Mouse (Mus musculus): ENCODE results near the gene Mindy3. TPM values are rescaled to one million over a fixed set of nuclear protein-coding genes. Genes with fewer than 3 reads are reported as not detected.
A peak's percentile ranks its signal among the peaks of the same experiment; 100 is the strongest.

Gene Mindy3
- polyA plus RNA-seq, 1 experiment from 2014 or later: 52.9 TPM

DNA sequence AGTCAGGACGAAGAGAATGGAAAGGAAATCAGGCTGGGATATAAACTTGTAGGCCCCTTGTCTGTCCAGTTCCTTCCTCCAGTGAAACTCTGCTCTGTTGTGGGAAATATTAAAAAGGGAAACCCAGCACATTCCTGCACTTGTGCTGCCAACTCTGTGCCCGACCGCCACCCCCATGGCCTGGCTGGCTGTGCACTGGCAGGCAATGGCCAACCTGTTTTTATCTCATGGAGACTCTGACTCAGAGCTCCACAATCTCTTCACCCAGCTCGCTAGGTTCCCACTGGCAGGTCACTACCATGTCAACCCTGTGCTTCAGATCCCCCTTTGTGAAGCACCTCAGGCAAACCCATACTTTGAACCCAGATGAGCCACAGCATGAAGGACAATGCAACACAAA lies 98.4 kb downstream of the Mindy3 start:
- 89% methylated on average over 4 of the region's 4 CpGs for WGBS
- H3K4me3 ChIP-seq: no peak overlapping the region
- no peak overlapping the region for H3K9ac ChIP-seq
- ATAC-seq (ENCODE audit: low FRiP score, low read depth): no peak
- H3K4me2 ChIP-seq (replicated peaks): no peak overlapping the region
- H3K4me1 ChIP-seq: peaks cover 4% of the 10 kb centered on the region; the same call in 1 of the 2 replicates
- H3K9me3 ChIP-seq: no peaks in the 10 kb centered on the region
- no peaks in the 10 kb centered on the region for H3K36me3 ChIP-seq
- H3K27me3 ChIP-seq (replicated peaks): no peaks in the 10 kb centered on the region
- no peak overlapping the region for H3K27ac ChIP-seq

GRCm38 (mm10) chr2:12318715-12319114 lies 100.6 kb downstream of the Mindy3 start:
- H3K27me3 ChIP-seq (replicated peaks): no peaks in the 10 kb centered on the region
- H3K27ac ChIP-seq: no peak overlapping the region
- H3K4me1 ChIP-seq: peaks cover 4% of the 10 kb centered on the region; the same call in 1 of the 2 replicates
- H3K4me2 ChIP-seq (replicated peaks): no peak overlapping the region
- WGBS: 93% methylated on average over 3 of the region's 3 CpGs
- no peak overlapping the region for H3K4me3 ChIP-seq
- ATAC-seq (ENCODE audit: low FRiP score, low read depth): no peak
- no peak overlapping the region for H3K9ac ChIP-seq
- no peaks in the 10 kb centered on the region for H3K9me3 ChIP-seq
- no peaks in the 10 kb centered on the region for H3K36me3 ChIP-seq

DNA sequence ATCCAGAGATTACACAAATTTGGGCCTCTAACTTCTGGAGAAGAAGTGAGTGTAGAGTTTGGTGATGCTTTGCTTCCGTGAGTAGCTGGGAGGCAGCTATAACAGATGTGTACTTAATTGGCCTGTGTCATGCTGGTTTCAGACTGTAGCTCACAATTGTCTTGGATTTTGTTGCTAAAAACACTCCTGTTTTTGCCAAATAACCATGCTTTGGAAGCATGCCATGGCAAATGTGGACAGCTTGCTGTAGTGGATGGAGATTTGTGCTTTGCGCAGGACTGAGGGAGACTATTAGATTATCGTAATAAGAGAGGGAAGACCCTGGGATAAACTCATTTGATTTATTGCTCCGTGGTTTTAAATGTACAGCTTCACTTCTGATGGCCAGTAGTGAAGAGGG lies 101.2 kb downstream of the Mindy3 start:
- Histone ChIP-seq H3K9ac (no peak overlapping the region), H3K4me3 (no peak overlapping the region), H3K4me2 (replicated peaks) (no peak overlapping the region), H3K27me3 (replicated peaks) (no peaks in the 10 kb centered on the region), H3K36me3 (no peaks in the 10 kb centered on the region), H3K4me1 (peaks cover 4% of the 10 kb centered on the region; the same call in 1 of the 2 replicates), H3K9me3 (no peaks in the 10 kb centered on the region), H3K27ac (no peak overlapping the region)
- WGBS: 85% methylated on average over 4 of the region's 4 CpGs
- ATAC-seq (ENCODE audit: low FRiP score, low read depth): no peak

GRCm38 (mm10) chr2:12317343-12317742 lies 101.9 kb downstream of the Mindy3 start:
- Histone ChIP-seq H3K9ac (no peak overlapping the region), H3K27ac (no peak overlapping the region), H3K9me3 (no peaks in the 10 kb centered on the region), H3K27me3 (replicated peaks) (no peaks in the 10 kb centered on the region), H3K4me2 (replicated peaks) (no peak overlapping the region), H3K4me3 (no peak overlapping the region), H3K4me1 (peaks cover 4% of the 10 kb centered on the region; the same call in 1 of the 2 replicates), H3K36me3 (no peaks in the 10 kb centered on the region)
- ATAC-seq (ENCODE audit: low FRiP score, low read depth): no peak
- WGBS: 83% methylated on average over 5 of the region's 5 CpGs

DNA sequence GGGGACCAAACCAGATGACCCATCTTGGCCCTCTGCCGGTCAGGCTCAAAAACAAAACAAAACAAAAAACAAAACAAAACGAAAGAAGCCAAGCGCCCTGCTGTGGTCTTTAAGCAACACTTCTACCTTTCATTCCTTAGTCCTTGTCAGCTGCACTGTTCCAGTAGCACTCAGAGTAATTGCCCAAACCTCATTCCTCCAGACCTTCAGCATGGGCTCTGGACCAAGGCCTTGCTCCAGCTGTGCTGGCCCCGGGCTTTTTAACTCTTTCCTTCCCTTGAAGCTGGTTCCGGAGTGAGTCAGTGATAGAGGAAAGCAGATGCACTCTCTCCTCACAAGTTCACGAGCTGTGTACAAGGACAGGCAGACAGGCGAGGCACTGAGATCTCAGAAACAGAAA lies 102.9 kb downstream of the Mindy3 start:
- H3K4me2 ChIP-seq (replicated peaks): no peak overlapping the region
- 43% methylated on average over 7 of the region's 7 CpGs for WGBS
- ATAC-seq (ENCODE audit: low FRiP score, low read depth): no peak
- H3K36me3 ChIP-seq: no peaks in the 10 kb centered on the region
- H3K4me3 ChIP-seq: no peak overlapping the region
- H3K27me3 ChIP-seq (replicated peaks): no peaks in the 10 kb centered on the region
- no peak overlapping the region for H3K9ac ChIP-seq
- H3K27ac ChIP-seq: no peak overlapping the region
- peaks cover 4% of the 10 kb centered on the region; the same call in 1 of the 2 replicates for H3K4me1 ChIP-seq
- no peaks in the 10 kb centered on the region for H3K9me3 ChIP-seq

DNA sequence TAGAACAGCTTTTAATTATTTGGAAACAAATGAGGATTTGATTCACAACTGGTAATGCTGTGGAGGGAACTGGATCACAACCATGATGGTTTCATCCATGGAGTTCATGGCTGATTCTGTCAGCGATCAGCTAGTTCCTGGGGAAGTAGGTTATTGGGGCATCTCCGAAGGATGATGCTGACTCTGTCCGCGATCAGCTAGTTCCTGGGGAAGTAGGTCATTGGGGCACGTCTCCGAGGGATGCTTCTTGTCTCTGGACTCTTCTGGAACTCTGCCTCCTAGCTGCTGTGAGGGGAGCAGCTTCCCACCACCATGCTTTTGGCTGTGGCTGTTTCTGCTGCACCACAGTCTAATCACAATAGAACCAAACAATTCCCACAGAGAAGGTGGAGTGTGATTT lies 105.2 kb downstream of the Mindy3 start:
- WGBS: 80% methylated on average over 6 of the region's 6 CpGs
- ATAC-seq (ENCODE audit: low FRiP score, low read depth): no peak

GRCm38 (mm10) chr2:12308466-12308865 lies 110.8 kb downstream of the Mindy3 start:
- Histone ChIP-seq H3K4me2 (replicated peaks) (no peak overlapping the region), H3K27me3 (replicated peaks) (no peaks in the 10 kb centered on the region), H3K9ac (no peak overlapping the region), H3K4me3 (no peak overlapping the region), H3K9me3 (no peaks in the 10 kb centered on the region), H3K27ac (no peak overlapping the region), H3K4me1 (no peaks in the 10 kb centered on the region), H3K36me3 (no peaks in the 10 kb centered on the region)
- no peak for ATAC-seq (ENCODE audit: low FRiP score, low read depth)

More for the DNA sequence above, 105.2 kb downstream of the Mindy3 start:
- no peak overlapping the region for H3K27ac ChIP-seq
- no peak overlapping the region for H3K4me2 ChIP-seq (replicated peaks)
- no peak overlapping the region for H3K4me3 ChIP-seq
- no peaks in the 10 kb centered on the region for H3K27me3 ChIP-seq (replicated peaks)
- H3K9ac ChIP-seq: no peak overlapping the region
- no peaks in the 10 kb centered on the region for H3K9me3 ChIP-seq
- H3K4me1 ChIP-seq: peaks cover 4% of the 10 kb centered on the region; the same call in 1 of the 2 replicates
- no peaks in the 10 kb centered on the region for H3K36me3 ChIP-seq

DNA sequence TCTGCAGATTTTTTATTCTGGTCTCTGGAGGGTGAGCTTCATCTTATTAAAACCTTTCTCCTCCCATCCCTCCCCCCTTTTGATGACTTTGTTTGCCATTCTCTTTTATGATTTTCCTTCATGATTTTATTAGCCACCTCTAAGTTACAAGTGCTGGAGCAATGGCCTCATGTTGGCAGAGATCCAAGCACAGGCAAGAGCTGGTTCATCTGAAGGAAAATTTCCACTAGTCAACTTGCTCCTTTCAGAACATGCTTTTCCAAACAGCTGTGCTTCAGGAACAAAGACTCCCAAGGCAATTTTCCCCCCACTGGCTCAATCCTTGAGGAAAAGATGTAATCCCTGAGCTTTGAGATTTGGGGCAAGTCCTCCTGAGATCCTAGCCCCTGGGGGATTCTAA lies 112.0 kb downstream of the Mindy3 start:
- no peak overlapping the region for H3K27ac ChIP-seq
- no peak overlapping the region for H3K4me3 ChIP-seq
- no peaks in the 10 kb centered on the region for H3K4me1 ChIP-seq

GRCm38 (mm10) chr2:12305064-12305650 lies 114.1 kb downstream of the Mindy3 start:
- peaks cover 7% of the 10 kb centered on the region; the same call in 1 of the 2 replicates for H3K27me3 ChIP-seq (replicated peaks)
- no peak overlapping the region for H3K4me2 ChIP-seq (replicated peaks)
- no peaks in the 10 kb centered on the region for H3K36me3 ChIP-seq
- WGBS: 89% methylated on average over 9 of the region's 9 CpGs
- no peak overlapping the region for H3K9ac ChIP-seq
- no peak for ATAC-seq (ENCODE audit: low FRiP score, low read depth)
- H3K4me1 ChIP-seq: 0 out of 2 replicates have a peak, but pooled peaks cover 4% of the 10 kb centered on the region
- no peaks in the 10 kb centered on the region for H3K9me3 ChIP-seq
- H3K27ac ChIP-seq: no peak overlapping the region
- H3K4me3 ChIP-seq: no peak overlapping the region

More for the DNA sequence above, 112.0 kb downstream of the Mindy3 start:
- H3K4me2 ChIP-seq (replicated peaks): no peak overlapping the region
- ATAC-seq (ENCODE audit: low FRiP score, low read depth): no peak
- no peaks in the 10 kb centered on the region for H3K9me3 ChIP-seq
- H3K9ac ChIP-seq: no peak overlapping the region
- H3K27me3 ChIP-seq (replicated peaks): no peaks in the 10 kb centered on the region
- H3K36me3 ChIP-seq: no peaks in the 10 kb centered on the region

DNA sequence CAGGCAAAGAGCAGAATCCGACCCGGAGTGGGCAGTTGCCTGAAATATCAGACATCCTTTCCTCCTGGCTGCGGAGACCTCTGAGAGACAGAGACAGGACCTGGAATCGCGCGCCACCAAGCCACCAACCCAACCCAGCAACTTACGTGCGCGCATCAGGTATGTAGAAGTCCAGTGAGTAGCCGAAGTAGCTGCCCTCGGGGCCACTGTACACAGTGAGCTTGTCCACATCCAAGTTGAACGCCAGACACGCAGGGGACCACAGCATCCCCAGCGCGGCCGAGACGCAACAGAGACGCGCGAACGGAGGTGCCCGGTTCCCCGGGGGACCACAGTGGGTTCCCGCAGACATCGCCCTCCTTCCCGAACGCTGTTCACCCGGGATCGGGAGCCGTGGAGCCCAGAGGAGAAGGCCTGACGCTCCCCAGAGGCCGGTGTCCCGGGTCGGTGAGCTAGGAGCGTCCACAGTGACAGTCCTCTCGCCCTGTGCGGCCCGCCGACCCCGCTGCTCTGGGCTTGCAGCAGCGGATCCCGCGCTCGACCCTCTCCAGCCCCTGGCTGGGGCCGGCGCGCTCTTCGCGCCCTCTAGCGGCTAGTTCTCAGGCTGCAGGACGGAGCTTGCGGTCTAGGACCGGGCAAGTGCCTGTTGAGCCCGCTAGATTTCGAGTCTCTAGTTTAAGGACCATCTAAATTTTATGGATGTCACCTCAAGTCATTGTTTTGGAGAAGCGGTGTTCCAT lies 117.7 kb downstream of the Mindy3 start, which contains the start of gene Itga8:
Gene Itga8 (minus strand): TSS at position 492 of the 740 bp plus-strand sequence.
- peak; percentile 98 for ATAC-seq (ENCODE audit: low FRiP score, low read depth)
- H3K27me3 ChIP-seq (replicated peaks): peaks cover 7% of the 10 kb centered on the region; the same call in 1 of the 2 replicates
- no peaks in the 10 kb centered on the region for H3K9me3 ChIP-seq
- WGBS: under 1% methylated on average over 56 of the region's 56 CpGs
- H3K36me3 ChIP-seq: no peaks in the 10 kb centered on the region
- 0 out of 2 replicates have a peak, but pooled peaks cover 4% of the 10 kb centered on the region for H3K4me1 ChIP-seq
- H3K4me3 ChIP-seq: peak within 1 kb of the TSS; percentile 62
- no peak within 1 kb of the TSS for H3K27ac ChIP-seq
- peak within 1 kb of the TSS; percentile 65 for H3K9ac ChIP-seq
- peak within 1 kb of the TSS; percentile 93 for H3K4me2 ChIP-seq (replicated peaks)

- ATAC-seq (ENCODE audit: low FRiP score, low read depth): no peak
- Histone ChIP-seq H3K9me3 (no peaks in the 10 kb centered on the region), H3K9ac (no peak overlapping the region)
Observed at GRCm38 (mm10) chr2:12300449-12301228, 118.6 kb downstream of the Mindy3 start.

DNA sequence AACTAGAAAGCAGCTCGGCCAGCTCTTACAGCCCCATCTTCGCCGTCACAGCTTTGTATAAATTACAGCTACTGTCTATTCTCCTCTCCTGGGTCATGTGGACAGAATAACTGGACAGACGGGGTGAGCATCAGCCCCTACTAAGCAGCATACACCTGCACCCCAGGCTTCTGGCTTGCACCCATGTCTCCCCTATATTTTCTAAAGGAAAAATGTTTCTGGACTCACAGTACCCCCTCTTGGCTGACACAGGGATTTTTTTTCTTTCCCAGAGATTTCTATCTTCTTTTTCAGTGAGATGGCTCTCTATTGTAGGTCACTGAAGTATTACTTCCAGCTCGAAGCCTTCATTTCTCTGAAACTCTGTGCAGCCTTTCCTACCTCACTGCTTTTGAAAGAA lies 122.0 kb downstream of the Mindy3 start:
- 0 out of 2 replicates have a peak, but pooled peaks cover 4% of the 10 kb centered on the region for H3K4me1 ChIP-seq
- H3K27ac ChIP-seq: no peak overlapping the region
- ATAC-seq (ENCODE audit: low FRiP score, low read depth): no peak
- H3K9ac ChIP-seq: no peak overlapping the region
- 87% methylated on average over 5 of the region's 5 CpGs for WGBS
- no peaks in the 10 kb centered on the region for H3K36me3 ChIP-seq
- H3K27me3 ChIP-seq (replicated peaks): peaks cover 7% of the 10 kb centered on the region; the same call in 1 of the 2 replicates
- H3K4me3 ChIP-seq: no peak overlapping the region
- no peak overlapping the region for H3K4me2 ChIP-seq (replicated peaks)
- no peaks in the 10 kb centered on the region for H3K9me3 ChIP-seq

More at GRCm38 (mm10) chr2:12300449-12301228, 118.6 kb downstream of the Mindy3 start:
- no peak overlapping the region for H3K4me3 ChIP-seq
- H3K27ac ChIP-seq: no peak overlapping the region
- H3K36me3 ChIP-seq: no peaks in the 10 kb centered on the region
- peaks cover 7% of the 10 kb centered on the region; the same call in 1 of the 2 replicates for H3K27me3 ChIP-seq (replicated peaks)
- peak overlapping the region; percentile 93 for H3K4me2 ChIP-seq (replicated peaks)
- H3K4me1 ChIP-seq: 0 out of 2 replicates have a peak, but pooled peaks cover 4% of the 10 kb centered on the region
- WGBS: 74% methylated on average over 15 of the region's 15 CpGs

Data from neural tube, embryonic 12.5 days (tissue).